Mouse (Mus musculus) monocyte, adult 2 months (primary cell): ENCODE data around the gene Crebl2.

Experiments
- DNase-seq, 2 experiments: peaks; one replicate each; pipeline ENCODE4 v3.0.0; 2022; ENCODE audit warnings: low spot score in 2 of 2, low read depth in 1 of 2

Crebl2 gene

DNA sequence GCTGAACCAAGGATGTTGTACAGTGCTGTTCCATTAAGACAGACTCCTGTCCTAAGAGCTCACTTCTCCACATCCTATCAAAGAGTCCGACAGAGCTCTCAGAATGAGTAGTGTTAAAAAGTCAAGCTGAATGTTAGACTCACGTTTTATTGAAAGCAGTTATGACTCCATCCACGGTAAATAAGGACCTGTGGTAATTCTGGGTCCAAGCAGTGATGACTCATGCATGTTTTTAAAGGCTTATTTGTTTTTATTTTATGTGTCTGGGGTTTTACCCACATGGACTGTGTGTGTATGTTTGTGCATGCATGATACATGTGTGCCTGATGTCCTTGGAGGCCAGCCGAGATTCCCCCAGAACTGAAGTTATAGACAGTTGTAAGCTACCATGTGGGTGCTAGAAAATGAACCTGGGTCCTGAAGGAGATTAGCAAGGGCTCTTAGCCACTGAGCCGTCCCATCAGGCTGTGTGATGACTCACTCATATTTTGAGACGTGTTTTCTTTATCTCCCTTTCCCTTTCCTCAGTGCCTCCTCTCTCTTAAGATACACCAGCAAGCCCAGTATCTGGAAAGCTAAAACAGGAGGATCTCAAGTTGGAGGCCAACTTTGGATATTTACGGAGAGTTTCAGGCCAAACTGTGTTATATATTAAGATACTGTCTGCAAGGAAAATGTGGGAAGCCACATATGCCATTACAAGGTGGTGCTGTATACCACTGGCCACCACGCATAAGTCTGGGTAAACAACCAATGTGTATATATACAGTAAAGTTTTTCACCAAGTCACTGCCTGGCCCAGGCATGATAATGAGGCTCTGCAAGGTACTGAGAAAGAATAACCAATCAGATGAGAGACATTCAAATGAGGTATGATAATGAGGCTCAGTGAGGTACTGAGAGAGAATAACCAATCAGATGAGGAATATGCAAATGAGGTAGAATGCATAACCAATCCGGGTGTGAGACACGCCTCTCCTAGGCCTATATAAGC is 74.2 kb downstream of the Crebl2 start:
- no peak for DNase-seq

GRCm38 (mm10) chr6:134905811-134906210 is 75.9 kb downstream of the Crebl2 start:
- no peak for DNase-seq
